Mouse (Mus musculus): ENCODE measurements around the gene Malrd1.
"Not testable (repeated sequence)": the region's sequence is repeated elsewhere in the genome, so short reads cannot be mapped to it uniquely, and the experiment has no call there.

Malrd1 gene

DNA sequence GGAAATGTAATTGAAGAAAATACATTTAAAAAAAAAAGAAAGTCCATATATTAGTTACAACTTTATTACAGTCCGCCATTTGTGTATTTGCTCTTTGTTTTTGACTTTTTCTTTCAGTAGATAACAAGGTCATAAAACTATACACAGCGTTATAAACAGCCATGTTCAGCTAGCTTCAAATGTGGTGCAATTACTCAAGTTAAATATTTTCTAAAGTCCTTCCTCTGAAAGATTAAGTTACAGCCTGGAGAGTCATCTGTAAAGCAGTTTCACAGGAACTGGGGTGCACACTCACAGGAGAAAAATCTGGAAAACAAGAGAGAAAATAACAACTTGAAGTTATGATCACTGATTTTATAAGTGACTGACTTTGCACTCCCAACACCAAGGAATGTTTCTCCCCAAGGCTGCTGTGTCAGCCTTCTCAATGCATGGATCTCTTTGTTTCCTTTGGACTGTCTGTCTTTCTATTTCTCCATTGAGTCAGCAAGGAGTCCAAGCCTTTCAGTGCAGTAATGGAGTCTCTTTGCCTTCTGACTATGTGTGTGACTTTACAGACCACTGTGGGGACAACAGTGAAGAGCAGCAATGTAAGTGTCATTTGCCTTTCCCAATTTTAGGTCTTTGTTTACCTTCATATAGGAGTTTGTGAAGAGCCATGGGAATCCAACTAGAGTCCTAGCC lies at the start of gene Malrd1:
Gene Malrd1 (plus strand): TSS at position 239 of the 684 bp plus-strand sequence.
- no peak for DNase-seq

DNA sequence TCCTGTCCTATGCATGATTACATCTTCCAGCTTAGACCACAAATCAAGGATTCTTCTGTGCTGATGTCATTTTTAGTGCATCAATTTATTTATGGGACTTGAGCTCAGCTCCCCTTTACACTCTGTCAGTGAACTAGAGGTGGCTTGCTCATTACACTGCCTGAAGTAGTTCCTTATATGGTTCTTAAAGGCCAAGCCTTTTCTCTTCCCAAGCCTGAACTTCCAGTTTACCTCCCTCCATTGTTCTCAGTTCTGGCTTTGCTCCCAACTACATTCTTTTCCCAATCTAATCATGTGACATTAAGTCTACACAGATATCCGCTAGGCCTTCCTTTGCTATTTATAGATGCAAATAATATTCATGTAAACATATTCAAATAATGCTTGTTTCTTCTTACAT lies 12.4 kb downstream of the Malrd1 start:
- DNase-seq: no peak

DNA sequence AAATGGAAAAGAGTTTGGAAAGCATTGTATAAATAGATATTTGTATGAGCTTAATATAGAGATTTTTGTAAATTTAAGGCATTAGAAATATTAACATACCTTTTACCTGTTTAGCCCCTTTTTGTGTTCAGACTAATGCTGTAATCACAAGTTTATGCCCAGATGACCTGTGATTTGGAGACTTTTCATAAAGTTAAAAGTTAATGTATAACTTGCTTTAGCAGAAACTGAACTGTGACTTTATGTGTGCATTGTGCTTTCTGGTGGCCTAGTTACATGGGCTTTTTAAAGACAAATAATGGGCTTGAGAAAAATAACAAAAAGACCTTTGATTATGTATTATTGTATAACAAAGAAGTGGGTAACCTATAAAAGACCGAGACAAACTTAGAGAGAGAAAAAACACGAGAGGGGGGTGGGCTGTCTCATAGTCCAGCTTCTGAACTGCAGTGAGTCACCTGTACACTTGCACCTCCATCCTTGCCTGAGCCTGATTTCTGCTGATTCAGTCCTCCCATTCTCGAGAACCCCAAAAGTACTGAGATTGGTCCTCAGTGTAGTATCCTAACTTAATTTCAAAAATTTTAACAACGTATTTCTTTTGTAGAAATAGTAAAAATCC lies 87.2 kb downstream of the Malrd1 start:
- no peak for DNase-seq

DNA sequence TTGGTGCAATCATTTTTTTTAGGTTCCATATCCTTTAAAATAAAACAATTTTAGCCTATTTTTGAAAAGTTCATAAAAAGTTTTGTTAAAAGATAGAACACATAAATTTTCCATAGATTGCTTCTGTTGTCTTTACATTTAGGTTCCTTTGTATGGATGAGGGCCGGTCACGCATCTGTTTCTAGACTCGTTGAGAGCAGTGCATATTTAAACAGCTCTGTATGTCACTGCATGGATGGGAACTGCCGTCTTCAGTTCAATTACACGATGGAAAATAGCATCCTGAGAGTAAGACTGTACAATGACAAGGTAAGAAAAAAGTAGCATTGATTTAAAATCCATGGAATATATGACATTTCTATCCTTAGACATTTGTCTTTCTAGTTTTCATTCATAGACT lies 87.7 kb downstream of the Malrd1 start:
- no peak for DNase-seq

DNA sequence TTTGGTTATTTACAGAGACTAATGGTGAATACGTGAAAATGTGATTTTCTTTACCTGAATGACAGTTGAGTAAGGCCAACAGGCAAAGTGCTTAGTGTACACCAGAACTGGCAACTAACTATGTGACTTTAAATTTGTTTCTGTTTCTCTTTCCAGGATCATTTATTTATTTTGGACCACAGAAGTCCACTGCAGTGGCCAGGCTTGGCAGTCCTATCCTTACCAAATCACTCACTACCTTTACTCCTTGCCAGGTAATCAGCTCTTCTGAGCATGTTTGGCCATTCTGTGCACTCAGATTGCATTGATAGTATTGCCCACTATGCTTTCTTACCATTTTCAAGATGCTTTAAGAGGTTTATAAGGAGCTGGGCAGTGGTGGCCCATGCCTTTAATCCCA lies 109.5 kb downstream of the Malrd1 start:
- DNase-seq: no peak

DNA sequence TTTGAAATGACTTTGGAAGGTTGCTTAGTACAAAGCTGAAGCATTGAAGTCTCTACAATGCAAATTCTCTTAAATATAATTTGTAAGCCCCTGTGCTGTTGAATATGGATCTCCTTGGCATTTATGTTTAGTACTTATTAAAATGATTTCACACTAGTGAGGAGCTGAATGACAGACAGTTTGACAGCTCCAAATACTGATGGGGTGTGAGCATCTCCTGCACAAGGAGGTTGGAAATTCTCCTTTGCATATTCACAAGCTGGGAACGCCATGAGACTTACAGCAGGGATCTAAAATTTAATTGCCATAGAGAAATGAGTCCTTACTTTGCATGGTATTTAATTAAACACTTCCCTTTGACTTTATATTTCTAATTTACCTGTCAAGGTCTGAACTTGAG lies 117.6 kb downstream of the Malrd1 start:
- no peak for DNase-seq

DNA sequence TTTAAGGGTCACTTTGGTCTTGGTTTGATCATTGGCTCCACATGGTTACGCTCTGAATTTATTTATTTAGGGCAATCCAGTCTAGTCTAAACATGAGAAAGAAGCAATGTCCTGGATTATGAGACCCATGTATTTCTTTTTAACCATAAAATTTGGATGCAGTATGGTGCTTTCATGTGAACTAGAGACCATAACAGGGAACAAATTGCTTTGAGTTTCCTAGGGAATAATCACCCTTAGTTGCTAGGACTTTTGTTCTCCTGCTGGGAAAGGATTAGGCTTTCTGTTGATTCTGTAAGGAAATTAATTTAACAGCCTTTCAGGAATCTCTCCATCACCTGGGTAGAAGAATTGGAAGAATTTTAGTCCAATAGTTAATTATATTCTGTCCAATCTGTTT lies 130.1 kb downstream of the Malrd1 start:
- no peak for DNase-seq

DNA sequence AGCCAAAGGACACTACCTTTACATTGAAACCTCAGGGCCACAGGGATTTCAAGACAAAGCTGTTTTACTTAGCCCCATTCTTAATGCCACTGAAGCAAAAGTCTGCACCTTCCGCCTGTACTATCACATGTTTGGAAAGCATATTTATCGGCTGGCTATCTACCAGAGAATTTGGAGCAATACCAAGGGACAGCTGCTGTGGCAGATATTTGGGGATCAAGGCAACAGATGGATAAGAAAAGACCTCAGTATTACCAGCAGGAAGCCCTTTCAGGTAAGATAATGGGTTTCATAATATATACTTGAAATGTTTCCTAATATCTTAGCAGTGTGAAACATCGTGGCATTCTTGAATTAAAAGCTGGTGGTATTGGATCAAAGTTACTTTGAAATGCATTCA lies 176.7 kb downstream of the Malrd1 start:
- DNase-seq: no peak

DNA sequence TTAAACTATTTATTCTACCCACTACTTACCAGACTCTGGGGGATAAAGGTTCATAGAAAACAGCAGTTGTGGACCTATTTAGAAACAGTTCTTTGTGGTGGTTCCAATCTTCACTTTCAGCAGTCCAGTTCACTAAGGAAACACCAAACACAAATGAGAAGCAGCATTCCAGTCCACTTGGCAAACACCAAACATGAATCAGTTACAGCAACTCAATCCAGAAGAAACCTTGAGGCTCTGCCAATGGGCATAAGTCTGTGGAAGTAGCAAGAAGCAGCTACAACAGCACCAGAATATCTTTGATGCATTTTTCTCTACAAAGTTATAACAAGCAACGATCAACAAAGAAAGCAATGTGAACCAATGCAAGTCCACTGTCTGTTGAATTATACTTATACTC lies 214.7 kb downstream of the Malrd1 start:
- no peak for DNase-seq

DNA sequence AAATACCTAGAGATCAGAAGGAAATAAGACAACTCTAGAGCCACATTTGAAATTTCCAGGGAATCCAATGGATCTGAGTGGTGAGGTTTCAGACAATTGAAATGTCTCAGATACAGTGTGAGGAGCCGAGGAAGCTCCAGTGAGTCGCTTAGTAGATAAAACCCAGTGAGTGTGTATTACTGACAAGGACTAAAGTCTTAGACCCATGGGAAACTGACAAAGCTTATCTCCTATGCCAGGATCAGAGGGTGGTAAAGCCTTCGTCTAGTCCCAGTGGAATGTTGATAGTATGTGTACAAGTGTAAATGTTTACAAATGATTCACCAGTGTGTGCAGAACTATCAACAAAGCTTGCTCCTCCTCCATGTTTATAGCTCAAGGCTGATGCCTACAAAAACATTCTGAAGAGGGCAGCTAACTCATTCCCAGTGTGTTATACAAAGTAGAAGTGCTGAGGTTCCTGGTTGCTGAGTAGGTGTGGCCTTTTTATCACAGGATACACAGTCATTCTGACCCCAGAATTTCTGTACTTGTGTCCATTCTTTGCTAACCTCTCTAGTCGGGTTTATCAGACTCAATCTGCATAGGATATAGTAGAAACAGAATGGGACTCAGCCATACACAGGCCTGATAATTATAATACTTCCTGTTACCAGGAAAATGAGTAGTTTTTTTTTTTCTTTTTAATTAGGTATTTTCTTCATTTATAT lies 218.9 kb downstream of the Malrd1 start:
- no peak for DNase-seq

DNA sequence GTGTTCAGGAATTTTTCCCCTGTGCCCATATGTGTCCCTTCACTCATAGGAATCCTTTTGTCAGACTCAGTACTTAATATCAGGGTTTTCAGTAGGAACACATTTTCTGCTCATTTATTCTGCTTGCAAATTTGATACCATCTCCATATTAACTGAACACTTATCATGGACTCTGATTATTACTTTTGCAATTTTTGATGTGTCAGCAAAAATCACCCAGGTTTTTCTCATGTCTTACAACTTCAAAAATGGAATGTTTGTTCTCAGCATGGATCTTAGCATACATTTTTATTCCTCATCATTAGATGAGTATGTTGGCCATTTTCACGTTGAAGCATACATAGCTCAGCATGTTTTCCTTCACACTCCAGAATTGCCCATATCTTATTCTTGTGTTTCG lies 258.5 kb downstream of the Malrd1 start:
- DNase-seq: no peak

DNA sequence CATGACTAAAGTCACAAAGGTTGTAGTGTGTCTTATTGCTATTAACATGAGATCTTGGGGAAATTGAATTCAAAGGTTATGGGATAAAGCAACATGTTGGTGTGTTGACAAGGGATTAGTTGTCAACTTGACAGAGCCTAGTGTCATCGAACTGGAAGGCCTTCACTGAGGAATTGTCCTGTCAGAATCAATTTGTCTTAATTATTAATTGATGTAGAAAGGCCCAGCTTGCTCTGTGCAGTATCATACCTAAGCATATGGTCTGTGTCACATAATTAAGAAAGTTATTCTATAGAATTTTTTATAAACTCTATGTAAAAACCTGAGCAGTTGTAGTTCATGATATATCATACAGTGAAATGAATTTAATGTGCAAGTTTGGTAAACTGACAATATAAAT lies 289.4 kb downstream of the Malrd1 start:
- DNase-seq: no peak

DNA sequence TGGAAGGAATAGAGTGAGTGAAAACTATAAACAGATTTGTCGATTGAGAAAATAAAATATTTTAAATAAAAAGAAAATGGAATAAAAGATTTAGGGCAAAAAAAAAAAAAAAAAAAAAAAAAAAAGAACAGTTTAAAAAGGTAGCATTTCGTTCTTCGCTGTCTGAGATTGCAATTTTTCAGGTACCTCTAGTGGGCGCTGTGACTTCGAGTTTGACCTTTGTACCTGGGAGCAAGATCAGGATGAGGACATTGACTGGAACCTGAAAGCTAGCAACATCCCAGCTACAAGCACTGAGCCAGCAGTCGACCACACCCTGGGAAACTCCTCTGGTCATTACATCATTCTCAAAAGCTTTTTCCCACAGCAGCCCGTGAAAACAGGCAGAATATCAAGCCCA lies 343.1 kb downstream of the Malrd1 start:
- no peak for DNase-seq

DNA sequence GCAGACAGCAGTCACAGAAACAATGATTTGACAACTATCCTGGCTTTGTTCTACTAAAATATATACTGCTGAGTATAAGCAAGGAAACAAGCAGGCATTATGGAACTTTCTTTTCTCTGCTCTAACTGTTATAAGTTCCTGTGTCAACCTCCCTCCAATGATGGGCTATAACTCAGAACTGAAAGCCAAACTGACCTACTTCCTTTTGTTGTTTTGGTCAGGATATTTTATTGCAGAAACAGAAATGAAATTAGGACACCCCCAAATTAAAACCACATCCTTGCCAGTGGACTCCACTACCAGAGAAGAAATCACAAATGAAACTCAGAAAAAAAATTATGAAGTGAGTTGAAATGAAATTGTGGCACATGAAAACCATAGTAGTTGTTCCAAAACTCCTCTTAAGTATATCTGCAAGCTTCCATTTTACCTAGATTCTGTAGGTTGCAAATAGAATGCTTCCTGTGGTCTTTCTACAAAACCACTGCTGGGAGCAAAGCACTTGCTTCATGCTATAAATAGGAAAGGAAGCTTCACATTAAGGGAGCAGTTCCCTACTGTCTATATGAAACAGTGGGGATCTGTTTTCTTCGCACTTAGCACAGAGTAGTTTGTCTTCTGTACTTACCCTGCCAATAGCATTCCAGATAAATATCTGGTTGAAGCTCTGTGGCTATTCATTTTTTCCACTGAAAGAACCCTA lies 367.3 kb downstream of the Malrd1 start:
- DNase-seq: no peak

DNA sequence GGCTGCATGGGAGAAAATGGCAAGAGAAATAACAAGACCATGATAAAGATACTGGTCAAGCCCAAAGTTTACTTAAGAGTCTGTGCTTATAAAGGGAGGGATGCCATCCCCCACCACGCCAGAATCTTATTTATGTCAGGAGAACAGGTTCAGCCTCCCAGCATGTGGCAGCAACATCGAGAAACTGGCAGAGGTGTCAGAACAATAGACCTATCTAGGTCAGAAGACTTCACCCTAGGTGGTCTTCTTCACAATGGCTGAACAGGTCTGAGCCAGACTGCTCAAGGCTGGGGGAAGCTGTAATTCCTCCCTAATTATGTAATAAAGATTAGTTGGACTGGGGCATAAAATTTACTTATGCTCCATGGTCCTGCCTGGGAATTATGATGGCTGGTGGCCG lies 399.2 kb downstream of the Malrd1 start:
- DNase-seq: no peak

DNA sequence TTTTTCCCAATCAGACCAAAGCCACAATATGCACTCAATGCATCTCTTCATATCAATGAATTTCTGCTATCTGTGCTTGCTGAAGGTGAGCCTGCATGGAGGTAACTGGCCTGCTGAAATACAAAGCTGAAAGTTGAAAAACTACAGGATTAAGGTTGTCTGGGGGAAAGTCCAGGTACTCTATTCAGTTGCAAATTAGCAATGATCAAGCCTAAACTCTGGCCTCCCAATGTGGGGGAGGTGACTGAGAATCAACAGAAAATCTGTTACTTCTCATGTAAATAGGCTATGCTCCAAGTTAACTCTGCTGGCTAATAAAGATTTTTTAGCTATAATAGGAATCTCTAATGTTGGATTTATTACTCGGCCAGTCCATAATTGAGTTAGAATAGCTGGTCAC lies 399.8 kb downstream of the Malrd1 start:
- DNase-seq: no peak

DNA sequence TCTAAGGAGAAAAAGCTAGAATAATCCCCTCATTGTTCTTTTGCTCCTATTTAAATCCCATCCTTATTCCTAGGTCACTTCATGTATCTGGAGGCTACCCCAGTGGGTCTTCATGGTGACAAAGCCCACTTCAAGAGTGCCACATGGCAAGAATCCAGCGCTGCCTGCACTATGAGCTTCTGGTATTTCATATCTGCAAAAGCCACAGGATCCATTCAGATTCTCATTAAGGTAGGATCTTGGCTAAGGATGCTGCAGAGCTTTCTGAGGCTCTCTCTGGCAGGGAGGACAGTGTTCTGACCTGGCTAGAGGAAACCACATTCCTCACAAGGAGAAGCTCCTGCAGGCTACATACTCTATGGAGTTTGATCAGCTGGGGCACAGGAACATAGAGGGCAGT lies 405.2 kb downstream of the Malrd1 start:
- no peak for DNase-seq

DNA sequence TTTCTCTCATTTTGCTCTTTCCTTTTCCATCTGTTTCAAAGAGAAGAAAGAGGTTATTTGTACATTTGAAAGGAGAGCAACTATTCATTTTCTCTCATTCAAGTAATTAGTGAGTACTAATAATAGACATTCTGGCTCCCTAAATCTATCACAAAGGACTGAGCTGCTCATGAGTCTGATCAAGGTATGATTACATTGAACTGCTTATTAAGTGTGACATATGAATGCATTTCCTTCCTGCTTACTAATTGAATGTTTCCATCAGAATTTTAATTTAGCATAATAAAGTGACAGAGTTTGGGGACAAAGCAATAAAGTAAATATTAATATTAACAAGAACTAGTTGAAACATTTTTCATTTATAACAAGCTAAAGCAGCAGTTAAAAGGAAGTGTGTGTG lies 405.6 kb downstream of the Malrd1 start:
- no peak for DNase-seq

DNA sequence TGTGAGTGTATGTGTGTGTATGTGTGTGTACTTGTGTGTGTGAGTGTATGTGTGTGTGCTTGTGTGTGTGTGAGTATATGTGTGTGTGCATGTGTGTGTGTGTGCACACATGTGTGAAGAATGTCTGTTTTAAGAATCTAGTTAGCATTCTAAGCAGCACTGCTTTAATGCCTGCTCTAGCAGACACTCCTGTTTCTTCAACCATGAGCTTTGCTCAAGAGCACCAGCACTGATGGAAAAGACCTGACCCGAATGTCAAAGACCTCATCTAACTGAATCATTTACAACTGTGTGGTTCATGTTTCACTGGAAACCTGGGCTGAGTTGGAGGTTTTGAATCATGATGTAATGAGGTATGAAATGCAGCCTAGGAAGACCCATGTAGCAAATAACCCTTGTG lies 406.1 kb downstream of the Malrd1 start:
- DNase-seq: no peak

DNA sequence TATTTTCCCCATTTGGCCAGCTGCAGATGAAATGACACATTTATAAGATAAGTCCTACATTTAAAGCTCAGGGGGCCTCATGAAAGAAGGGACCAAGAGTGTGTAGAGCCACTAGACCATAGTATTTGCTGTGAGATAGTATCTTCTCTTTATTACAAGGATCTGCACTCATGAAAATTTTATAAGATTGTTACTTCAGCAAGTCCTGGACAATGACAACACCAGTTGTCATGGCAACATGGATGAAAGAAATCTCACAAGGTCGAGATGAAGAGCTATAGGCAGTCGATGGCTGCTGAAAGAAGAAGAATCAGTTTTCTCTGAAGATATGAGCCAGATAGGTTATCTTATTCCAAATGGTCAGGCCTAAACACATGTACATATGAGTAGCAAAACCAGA lies 476.6 kb downstream of the Malrd1 start:
- no peak for DNase-seq

DNA sequence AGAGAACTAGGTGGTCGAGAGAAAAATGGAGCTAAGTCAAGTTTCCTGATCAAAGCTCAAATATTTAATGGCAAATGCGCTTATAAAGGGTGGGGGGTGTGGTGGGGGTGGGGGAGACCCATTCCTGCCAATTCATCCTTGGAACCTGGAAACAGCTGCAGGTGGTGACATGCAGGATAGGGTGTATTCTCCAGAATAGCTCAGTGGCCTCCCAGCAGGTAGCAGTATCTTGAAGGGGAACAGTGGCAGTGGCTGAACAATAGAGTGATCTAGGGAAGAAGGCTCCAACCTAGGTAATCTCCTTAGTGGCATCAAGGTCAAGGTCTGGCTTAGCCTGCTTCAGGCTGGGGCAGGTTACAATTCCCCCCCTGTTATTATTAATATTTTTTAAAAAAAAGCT lies 490.8 kb downstream of the Malrd1 start:
- not testable (repeated sequence) for DNase-seq

DNA sequence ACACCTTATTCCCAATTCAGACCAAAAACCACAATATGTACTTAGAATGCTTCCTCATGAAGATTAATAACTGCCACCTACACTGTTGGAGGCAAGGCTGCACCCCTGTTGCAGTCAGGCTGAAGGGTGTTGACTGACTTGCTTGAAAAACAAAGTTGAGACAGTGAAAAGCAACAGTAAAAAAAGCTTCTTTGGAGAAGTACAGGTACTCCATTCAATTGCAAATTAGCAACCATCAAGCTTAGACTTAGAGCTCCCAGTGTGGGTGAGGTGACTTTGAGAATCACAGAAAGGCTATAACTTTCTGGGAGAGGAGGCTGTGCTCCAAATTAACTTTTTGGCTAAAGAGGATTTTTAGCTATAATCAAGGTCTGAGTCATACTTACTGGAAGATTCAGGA lies 491.4 kb downstream of the Malrd1 start:
- DNase-seq: not testable (repeated sequence)

DNA sequence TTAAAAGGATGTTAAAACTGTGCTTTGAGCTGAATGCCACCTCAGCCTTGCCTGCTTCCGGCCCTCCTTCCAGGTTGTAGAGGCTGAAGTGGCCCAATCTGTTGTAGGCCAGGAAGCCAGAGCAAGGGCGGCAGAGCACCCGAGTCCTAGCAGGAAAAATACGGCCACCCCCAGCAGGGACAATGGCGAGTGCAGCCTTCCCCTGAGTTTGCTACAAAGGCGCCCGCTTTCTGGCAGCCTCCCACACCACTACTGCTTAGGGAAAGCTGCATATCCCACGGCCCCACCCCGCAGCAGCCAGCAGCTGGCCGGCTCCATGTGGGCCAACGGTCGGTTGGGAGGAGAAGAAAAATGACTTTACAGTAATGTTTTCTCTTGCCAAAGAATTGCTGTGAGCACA lies 503.5 kb downstream of the Malrd1 start:
- no peak for DNase-seq

DNA sequence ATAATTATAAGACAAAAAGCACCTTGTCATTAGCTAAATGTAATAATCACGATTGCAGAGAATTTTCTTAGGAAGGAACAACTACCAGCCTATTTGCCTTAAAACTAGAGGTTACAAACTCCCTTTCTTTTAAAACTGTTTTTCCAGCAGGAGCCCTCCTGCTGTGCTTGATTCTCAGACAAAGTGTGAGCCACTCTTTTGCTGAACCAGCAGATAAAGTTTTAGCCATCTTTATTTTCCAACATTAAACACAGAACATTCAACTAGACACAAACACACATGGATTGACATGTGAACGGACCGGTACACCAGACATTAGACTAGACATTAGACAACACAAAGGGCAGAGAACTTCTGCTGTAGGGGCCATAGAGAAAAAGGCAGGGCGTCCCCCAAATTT lies 505.3 kb downstream of the Malrd1 start:
- no peak for DNase-seq

Measured in cerebellum, adult 11 months (tissue).